ENCODE assay signal across 17 mouse cellular contexts in the genomic region with DNA sequence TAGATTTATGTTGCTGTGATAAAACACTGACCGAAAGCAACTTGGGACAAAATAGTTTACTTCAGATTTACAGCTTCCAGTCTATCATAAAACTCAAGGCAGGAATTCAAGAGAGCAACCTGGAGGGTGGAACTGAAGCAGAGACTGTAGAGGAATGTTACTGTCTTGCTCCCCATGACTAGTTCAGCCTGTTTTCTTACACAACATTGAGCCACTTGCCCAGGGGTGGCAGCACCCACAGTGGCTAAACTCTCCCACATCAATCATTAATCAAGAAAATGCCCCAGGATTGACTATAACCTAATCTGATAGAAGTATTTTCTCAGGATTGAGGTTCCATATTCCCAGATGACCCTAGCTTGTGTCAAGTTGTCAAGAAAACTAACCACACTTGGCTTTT.
"Had no signal": no experiment of that assay in that cellular context is flagged by ENCODE, and none has a peak within 500 bp of the region (broad histone marks: within the 10 kb centered on the region; RNA-seq: fewer than 3 reads in every experiment).

No protein-coding gene starts in this region.

- H3K4me1 ChIP-seq: lung, embryonic 15.5 days; megakaryocyte, embryonic 14.5 days; midbrain, embryonic 13.5 days; neural tube, embryonic 12.5 days; stomach, embryonic 15.5 days had no signal

- H3K9ac ChIP-seq: lung, embryonic 15.5 days; midbrain, embryonic 13.5 days; midbrain, embryonic 15.5 days; neural tube, embryonic 12.5 days; stomach, embryonic 15.5 days had no signal

- H3K9me3 ChIP-seq: lung, embryonic 15.5 days; megakaryocyte, embryonic 14.5 days; midbrain, embryonic 13.5 days; midbrain, embryonic 15.5 days; neural tube, embryonic 12.5 days; stomach, embryonic 15.5 days had no signal

- H3K27ac ChIP-seq: lung, embryonic 15.5 days; macrophage; midbrain, embryonic 13.5 days; midbrain, embryonic 15.5 days; neural tube, embryonic 12.5 days; stomach, embryonic 15.5 days; stomach, postnatal 0 days had no signal

- H3K36me3 ChIP-seq: midbrain, embryonic 15.5 days had no signal

- H3K4me2 ChIP-seq: lung, embryonic 15.5 days; midbrain, embryonic 11.5 days; midbrain, embryonic 13.5 days; midbrain, embryonic 15.5 days; neural tube, embryonic 12.5 days; stomach, embryonic 15.5 days had no signal

- DNase-seq: lung, adult 2 months; lung, postnatal 14 days; lung, postnatal 36 days; right cerebral cortex, postnatal 14 days; thymus, adult 2 months; thymus, postnatal 25 days; thymus, postnatal 4 days had no signal

- ATAC-seq: lung, postnatal 0 days; midbrain, embryonic 13.5 days; midbrain, embryonic 15.5 days had no signal

- H3K4me3 ChIP-seq: lung, embryonic 15.5 days; megakaryocyte, embryonic 14.5 days; midbrain, embryonic 13.5 days; midbrain, embryonic 15.5 days; neural tube, embryonic 12.5 days; stomach, embryonic 15.5 days had no signal

- H3K27me3 ChIP-seq: lung, embryonic 15.5 days; megakaryocyte, embryonic 14.5 days; midbrain, embryonic 13.5 days; midbrain, embryonic 15.5 days; neural tube, embryonic 12.5 days; stomach, embryonic 15.5 days had no signal
